Mouse (Mus musculus) C2C12 (cell line): Measurements from ENCODE around the gene Pard3. TPM values are rescaled to one million over a fixed set of nuclear protein-coding genes. Genes with fewer than 3 reads are reported as not detected.

ENCODE experiments used
- H3K27me3 ChIP-seq: one replicate; pipeline ENCODE4 v1.6.1; 2011; ENCODE audit not compliant: control insufficient read depth, insufficient read depth, insufficient read length
- H3K36me3 ChIP-seq: one replicate; pipeline ENCODE4 v1.6.1; 2011; ENCODE audit not compliant: control insufficient read depth, insufficient read depth
- H3K4me3 ChIP-seq: one replicate; pipeline ENCODE4 v1.5.1; 2011; ENCODE audit warnings: mild to moderate bottlenecking, control low read depth; ENCODE audit not compliant: poor library complexity, insufficient read depth, severe bottlenecking
- H3K79me2 ChIP-seq: one replicate; pipeline ENCODE4 v1.6.1; 2011; ENCODE audit not compliant: control insufficient read depth, insufficient read depth
- H3K79me3 ChIP-seq: one replicate; pipeline ENCODE4 v1.6.1; 2011; ENCODE audit warnings: low read depth, control low read depth
- H3ac ChIP-seq: one replicate; pipeline ENCODE3; 2011; ENCODE audit warnings: low read depth; ENCODE audit not compliant: control insufficient read depth, insufficient read length
- CEBPB ChIP-seq: IDR thresholded peaks from one replicate; pipeline ENCODE4 v1.6.1; 2011; ENCODE audit warnings: low read depth, mild to moderate bottlenecking, control low read depth, moderate library complexity
- CTCF ChIP-seq: IDR thresholded peaks from one replicate; pipeline ENCODE4 v1.5.1; 2011; ENCODE audit not compliant: control insufficient read depth, insufficient read depth, insufficient read length
- FOSL1 ChIP-seq: IDR thresholded peaks from one replicate; pipeline ENCODE4 v1.8.0; 2011; ENCODE audit warnings: mild to moderate bottlenecking, low read length; ENCODE audit not compliant: poor library complexity, insufficient read depth, severe bottlenecking
- MAX ChIP-seq: IDR thresholded peaks from one replicate; pipeline ENCODE4 v1.6.1; 2011; ENCODE audit warnings: mild to moderate bottlenecking, control low read depth
- MYOD1 ChIP-seq: IDR thresholded peaks from one replicate; pipeline ENCODE4 v1.6.1; 2011; ENCODE audit warnings: low read depth; ENCODE audit not compliant: control insufficient read depth, insufficient read length
- MYOG ChIP-seq: IDR thresholded peaks from one replicate; pipeline ENCODE4 v1.6.1; 2011; ENCODE audit not compliant: control insufficient read depth, insufficient read length; ENCODE audit errors: extremely low read depth
- USF1 ChIP-seq: IDR thresholded peaks from one replicate; pipeline ENCODE4 v1.6.1; 2011; ENCODE audit warnings: low read depth, mild to moderate bottlenecking, control low read depth, moderate library complexity
- long read RNA-seq, 2 experiments: library from polyadenylated mRNA; unstranded; transcript quantifications; one replicate each; pipeline ENCODE4 v2.0.0; 2019 to 2020
- polyA plus RNA-seq: library from polyadenylated mRNA; unstranded; fragments of >200 nt; fragmentation: generic; extraction: Trizol; gene quantifications from one replicate; pipeline ENCODE4 v1.2.1, GENCODE M21; 2012; ENCODE audit warnings: missing spikeins

Pard3 gene
- 8.4 TPM for polyA plus RNA-seq
- long read RNA-seq, experiment 1, full-length matches to known transcripts, result 1 of 6 reads
- long read RNA-seq, experiment 1, partial matches to known transcripts, result 2 of 6 reads
- long read RNA-seq, experiment 1, other reads (novel, unspliced or antisense), result 3 of 6 reads
- long read RNA-seq, experiment 2, full-length matches to known transcripts, result 10 of 19 reads
- long read RNA-seq, experiment 2, partial matches to known transcripts, result 4 of 19 reads
- long read RNA-seq, experiment 2, other reads (novel, unspliced or antisense), result 5 of 19 reads

DNA sequence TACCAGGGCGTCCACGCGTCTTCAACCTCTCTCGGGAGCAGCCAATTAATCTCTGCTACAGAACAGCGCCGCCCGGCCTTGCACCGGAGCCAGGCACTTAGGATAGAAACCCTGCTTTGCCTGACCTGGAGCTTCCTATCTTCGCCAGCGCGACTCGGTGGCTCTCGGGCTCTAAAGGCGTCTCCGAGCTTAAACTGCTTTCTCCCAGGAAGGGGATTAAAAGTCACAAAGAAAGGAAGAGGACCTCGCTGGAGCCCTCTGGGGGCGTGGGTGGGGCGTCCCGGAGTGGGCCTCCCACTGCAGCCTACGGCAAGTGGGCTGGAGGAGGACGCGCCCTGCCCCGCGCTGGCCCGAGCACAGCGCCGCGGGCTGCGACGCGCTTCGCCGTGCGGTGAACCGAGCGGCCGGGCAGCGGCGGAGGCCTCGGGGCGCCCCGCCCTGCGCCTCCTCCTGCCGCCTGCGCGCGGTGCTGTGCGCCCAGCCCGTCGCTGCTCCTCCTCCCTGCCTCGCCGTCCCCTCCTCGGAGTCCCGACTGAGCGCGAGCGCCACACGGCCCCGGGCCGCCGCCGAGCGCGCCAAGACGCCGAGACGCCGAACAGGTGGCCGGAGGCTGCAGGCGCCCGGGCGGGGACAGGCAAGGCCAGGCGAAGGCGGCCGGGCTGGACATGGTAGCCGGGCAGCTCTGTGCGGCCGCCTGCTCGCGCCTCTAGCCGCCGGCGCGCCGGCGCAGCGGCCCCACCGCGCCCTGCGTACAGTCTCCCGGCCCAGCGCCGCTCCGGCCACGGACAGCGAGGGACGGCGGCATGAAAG, at the start of gene Pard3:
Pard3 (plus strand) TSS at position 343 of the 810 bp plus-strand sequence.
- peak within 1 kb of the TSS; percentile 68 for H3K4me3 ChIP-seq
- no peaks in the 10 kb centered on the region for H3K27me3 ChIP-seq
- H3K79me2 ChIP-seq, result peaks cover 47% of the 10 kb centered on the region
- peaks cover 37% of the 10 kb centered on the region for H3K79me3 ChIP-seq
- peak within 1 kb of the TSS; percentile 94 for H3ac ChIP-seq
- TF ChIP-seq CEBPB (no peak), USF1 (no peak), MAX (peak; percentile 11), CTCF (peak; percentile 95)
- no peaks in the 10 kb centered on the region for H3K36me3 ChIP-seq

DNA sequence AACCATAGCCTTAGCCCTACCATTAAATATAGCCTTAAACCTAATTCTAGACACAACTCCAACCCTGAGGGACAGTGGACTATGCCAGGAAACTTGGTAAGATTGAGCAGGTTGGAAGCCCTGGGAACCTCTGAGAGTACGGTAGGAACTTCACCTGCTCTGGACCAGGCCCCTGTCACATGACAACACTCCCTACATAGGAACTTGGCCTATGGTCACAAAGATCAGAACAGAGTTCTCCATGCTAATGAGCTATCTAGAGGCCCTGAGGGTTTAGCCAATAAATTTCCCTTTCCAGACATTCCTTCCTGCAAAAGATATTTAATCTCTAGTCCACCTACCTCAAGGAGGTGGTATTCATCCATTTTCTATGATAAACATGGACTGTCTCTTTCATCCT, 41.9 kb upstream of the Pard3 start:
- Histone ChIP-seq H3ac (no peak overlapping the region), H3K79me2 (no peaks in the 10 kb centered on the region), H3K27me3 (no peaks in the 10 kb centered on the region), H3K79me3 (no peaks in the 10 kb centered on the region), H3K36me3 (no peaks in the 10 kb centered on the region), H3K4me3 (no peak overlapping the region)
- TF ChIP-seq MYOG, result no peak

DNA sequence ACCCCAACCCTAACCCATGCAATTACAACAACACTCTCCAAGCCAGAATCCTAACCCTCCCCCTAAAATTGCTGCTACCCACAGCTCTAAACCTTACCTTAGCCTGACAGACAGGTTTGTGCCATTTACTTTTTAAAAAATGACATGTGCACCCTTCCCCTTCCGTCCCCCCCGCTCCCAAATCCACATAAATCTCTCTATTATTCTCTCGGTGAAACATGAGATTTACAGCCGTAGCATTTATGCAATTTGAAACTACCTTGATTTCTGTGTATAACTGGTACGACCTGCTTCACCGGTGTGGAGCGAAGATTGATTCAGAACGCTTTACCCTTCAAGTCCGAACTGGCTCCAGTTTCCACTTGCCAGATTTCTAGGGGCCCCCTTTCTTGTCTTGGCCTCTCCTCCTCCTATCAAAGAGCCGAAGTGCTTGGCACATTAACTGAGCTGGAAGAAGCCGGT, 38.4 kb upstream of the Pard3 start:
- no peaks in the 10 kb centered on the region for H3K27me3 ChIP-seq
- TF ChIP-seq FOSL1, result no peak
- no peak for TF ChIP-seq CTCF
- no peak for TF ChIP-seq MYOG
- no peak for TF ChIP-seq MAX
- no peak for TF ChIP-seq MYOD1
- no peak for TF ChIP-seq USF1
- TF ChIP-seq CEBPB, result no peak
- H3ac ChIP-seq, result no peak overlapping the region
- no peaks in the 10 kb centered on the region for H3K79me2 ChIP-seq
- no peaks in the 10 kb centered on the region for H3K36me3 ChIP-seq
- H3K79me3 ChIP-seq, result no peaks in the 10 kb centered on the region
- no peak overlapping the region for H3K4me3 ChIP-seq

DNA sequence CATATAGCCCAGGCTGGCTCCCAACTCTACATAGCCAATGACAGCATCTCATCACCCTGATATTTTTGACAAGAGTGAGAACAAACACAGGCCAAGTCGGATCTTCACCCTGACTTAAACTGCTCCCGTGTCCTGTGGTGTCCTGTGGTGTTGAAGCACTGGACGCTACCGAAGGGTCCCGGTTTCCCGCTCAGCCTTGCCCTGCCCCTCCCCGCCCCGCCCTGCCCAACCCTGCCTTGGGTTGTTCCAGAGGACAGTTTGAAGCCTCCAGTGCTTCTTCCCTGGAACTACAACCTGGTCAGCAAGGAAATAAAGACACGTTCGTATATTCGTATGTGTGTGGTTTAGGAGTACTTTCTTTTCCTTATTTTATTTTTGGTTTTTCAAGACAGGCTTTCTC, 37.9 kb upstream of the Pard3 start:
- Histone ChIP-seq H3K4me3 (no peak overlapping the region), H3K27me3 (no peaks in the 10 kb centered on the region), H3K79me2 (no peaks in the 10 kb centered on the region), H3K36me3 (no peaks in the 10 kb centered on the region), H3ac (no peak overlapping the region), H3K79me3 (no peaks in the 10 kb centered on the region)
- TF ChIP-seq MYOD1 (no peak), CTCF (no peak), CEBPB (no peak), MYOG (no peak), USF1 (no peak), MAX (no peak), FOSL1 (no peak)

DNA sequence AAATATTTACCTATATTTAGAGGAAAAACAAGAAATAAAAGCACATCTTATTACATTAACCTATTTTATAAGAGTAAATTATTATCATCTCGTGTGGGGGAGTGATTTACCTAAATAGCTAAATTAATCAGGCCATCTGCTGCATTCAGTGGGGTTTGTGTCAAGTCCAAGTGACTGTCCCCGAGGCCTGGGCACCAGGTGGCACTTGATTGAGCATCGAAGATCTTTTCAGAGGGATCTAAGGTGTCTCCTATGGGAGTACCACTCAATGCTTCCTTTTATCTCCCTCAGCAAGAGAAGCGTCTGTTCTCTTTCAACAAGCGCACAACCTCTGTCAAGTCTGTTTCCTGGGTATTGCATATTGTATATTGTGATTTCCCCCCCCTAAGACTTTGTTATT, 32.2 kb upstream of the Pard3 start:
- Histone ChIP-seq H3K4me3 (no peak overlapping the region), H3K79me2 (no peaks in the 10 kb centered on the region), H3K27me3 (no peaks in the 10 kb centered on the region), H3ac (no peak overlapping the region), H3K79me3 (no peaks in the 10 kb centered on the region), H3K36me3 (no peaks in the 10 kb centered on the region)
- no peak for TF ChIP-seq USF1
- no peak for TF ChIP-seq FOSL1
- no peak for TF ChIP-seq MAX
- no peak for TF ChIP-seq CEBPB
- no peak for TF ChIP-seq CTCF
- TF ChIP-seq MYOG, result no peak
- TF ChIP-seq MYOD1, result no peak

DNA sequence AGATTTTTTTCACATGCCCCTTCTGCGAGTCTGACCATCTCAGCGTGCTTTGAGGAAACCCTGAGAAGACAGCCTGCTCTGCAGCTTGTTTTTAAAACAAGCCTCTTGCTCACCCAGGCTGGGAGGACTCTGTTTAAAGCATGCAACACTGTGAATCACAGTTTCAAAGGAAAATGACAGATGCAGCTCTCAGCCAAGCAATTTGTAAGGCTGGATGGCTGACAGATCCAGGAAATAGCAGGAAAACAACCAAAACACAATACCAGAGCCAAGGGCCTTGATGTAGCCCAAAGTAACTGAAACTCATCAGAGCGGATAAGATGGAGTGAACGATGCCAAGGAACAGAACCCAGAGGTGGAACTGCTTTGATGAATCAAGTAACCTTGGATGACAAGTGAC, 24.8 kb upstream of the Pard3 start:
- H3K79me2 ChIP-seq, result no peaks in the 10 kb centered on the region
- H3K4me3 ChIP-seq, result no peak overlapping the region
- no peak overlapping the region for H3ac ChIP-seq
- TF ChIP-seq CTCF, result no peak
- TF ChIP-seq USF1, result no peak
- H3K36me3 ChIP-seq, result no peaks in the 10 kb centered on the region
- no peaks in the 10 kb centered on the region for H3K27me3 ChIP-seq
- H3K79me3 ChIP-seq, result no peaks in the 10 kb centered on the region
